Mouse (Mus musculus): ENCODE measurements at regions not wholly inside any gene's neighbourhood (a gene's known extent, or its start where the extent isn't known, plus 50 kb on each side); places are given as distances from the start of the nearest gene placed in this dataset.

- no peak for DNase-seq
Observed at GRCm38 (mm10) chr7:78971644-78972313, 58.6 kb downstream of the Isg20 start.

- no peak for DNase-seq
Observed at GRCm38 (mm10) chr7:78989751-78990206, 63.5 kb upstream of the Acan start.

DNA sequence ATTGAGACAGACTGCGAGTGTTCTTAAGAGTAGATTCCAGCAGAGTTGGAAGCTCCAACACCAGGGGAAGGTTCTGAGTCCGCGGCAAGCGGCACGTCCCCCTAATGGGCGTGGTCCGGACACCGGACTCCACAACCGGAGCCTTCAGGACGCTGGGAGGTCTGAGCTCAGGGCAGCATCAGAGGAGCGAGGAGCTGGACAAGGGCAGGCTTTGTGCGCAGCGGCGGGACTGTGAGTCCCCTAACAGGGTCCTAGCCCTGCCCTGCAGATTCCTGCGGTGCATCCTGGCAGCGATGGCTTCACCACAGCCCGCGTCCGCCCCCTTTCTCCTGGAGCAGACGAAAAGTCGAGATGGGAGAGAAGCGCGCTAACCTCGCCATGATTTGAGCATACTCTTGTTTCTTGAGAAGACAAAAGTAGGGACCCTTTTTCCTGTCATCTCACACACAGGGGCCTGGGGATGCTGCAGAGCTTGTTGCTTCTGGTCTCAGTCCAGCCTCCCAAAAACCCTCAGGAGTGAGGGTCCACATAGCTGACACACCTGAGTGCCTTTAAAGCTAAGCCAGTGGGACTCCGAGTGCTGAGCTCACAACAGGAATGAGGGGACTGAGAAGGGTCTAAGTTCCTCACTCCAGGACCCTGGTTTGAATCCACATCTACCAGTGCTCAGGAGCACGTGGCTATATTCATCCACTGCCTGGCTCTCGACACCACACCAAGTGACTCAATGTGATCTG is 62.8 kb upstream of the Acan start:
- peak; percentile 60 for DNase-seq

- DNase-seq = peak; percentile 76
Observed at GRCm38 (mm10) chr7:78992991-78993390, 60.3 kb upstream of the Acan start.

GRCm38 (mm10) chr7:78994134-78994533 is 59.1 kb upstream of the Acan start:
- no peak for DNase-seq

- DNase-seq = no peak
Observed at GRCm38 (mm10) chr7:78995034-78995433, 58.2 kb upstream of the Acan start.

GRCm38 (mm10) chr7:78995820-78996219 is 57.5 kb upstream of the Acan start:
- DNase-seq = no peak

Measured in adrenal gland, postnatal 14 days (tissue).